25 mouse cellular contexts compared by ENCODE assay signal in the genomic region with DNA sequence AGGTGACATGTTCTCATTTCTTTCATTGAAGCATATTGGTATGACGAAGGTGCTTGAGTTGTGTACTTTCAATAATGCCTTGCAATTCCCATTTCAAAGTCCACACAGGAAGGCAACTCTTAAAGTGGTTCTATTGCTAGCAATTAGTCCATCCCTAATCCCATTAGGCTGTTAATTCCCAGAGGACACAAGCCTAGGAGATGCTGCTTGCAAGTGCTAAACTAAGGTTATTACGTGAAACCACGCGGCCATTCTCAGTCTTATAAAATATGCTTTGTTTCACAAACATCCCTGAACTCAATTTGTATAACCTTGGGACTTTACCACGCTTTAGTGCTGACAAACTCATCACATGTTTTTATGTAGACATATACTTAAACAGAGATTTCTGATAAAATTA. TPM values are rescaled to one million over a fixed set of nuclear protein-coding genes. Genes with fewer than 3 reads are reported as not detected.
DNase-seq lines count a peak whose midpoint lies in the region; ATAC-seq lines count a peak whose summit lies in the region.
"Had no signal": no experiment of that assay in that cellular context is flagged by ENCODE, and none has a peak within 500 bp of the region (broad histone marks: within the 10 kb centered on the region; RNA-seq: fewer than 3 reads in every experiment).

No protein-coding gene starts in this region.

- no peak overlapping the region for H3K4me3 ChIP-seq in hindbrain, embryonic 10.5 days
- H3K4me3 ChIP-seq in hindbrain, embryonic 16.5 days (ENCODE audit: low read length) = no peak overlapping the region
- H3K4me3 ChIP-seq in liver, embryonic 15.5 days (replicated peaks) = no peak overlapping the region
- H3K4me3 ChIP-seq: embryonic facial prominence, embryonic 15.5 days; forebrain, embryonic 15.5 days; heart, embryonic 13.5 days; hindbrain, embryonic 13.5 days; midbrain, embryonic 12.5 days; stomach, embryonic 15.5 days had no signal

- H3K9ac ChIP-seq in hindbrain, embryonic 16.5 days (ENCODE audit: low read depth, low read length) = no peak overlapping the region
- H3K9ac ChIP-seq in liver, embryonic 15.5 days = no peak overlapping the region
- H3K9ac ChIP-seq: embryonic facial prominence, embryonic 15.5 days; forebrain, embryonic 15.5 days; heart, embryonic 13.5 days; hindbrain, embryonic 13.5 days; midbrain, embryonic 12.5 days; stomach, embryonic 15.5 days had no signal

- H3K27me3 ChIP-seq in hindbrain, embryonic 10.5 days (ENCODE audit: insufficient read depth, poor library complexity, severe bottlenecking) = no peaks in the 10 kb centered on the region
- H3K27me3 ChIP-seq in hindbrain, embryonic 16.5 days (replicated peaks; ENCODE audit: control insufficient read depth, insufficient read depth, low read length) = no peaks in the 10 kb centered on the region
- H3K27me3 ChIP-seq in liver, embryonic 15.5 days = no peaks in the 10 kb centered on the region
- H3K27me3 ChIP-seq: CH12.LX; embryonic facial prominence, embryonic 15.5 days; forebrain, embryonic 15.5 days; heart, embryonic 13.5 days; hindbrain, embryonic 13.5 days; midbrain, embryonic 12.5 days; stomach, embryonic 15.5 days had no signal

- DNase-seq in hindbrain, embryonic 10.5 days (ENCODE audit: low spot score) = no peak
- DNase-seq in MN1 (ENCODE audit: low spot score) = peak; percentile 68
- peak; percentile 13 for DNase-seq in induced T-regulatory cell, adult 2 months (ENCODE audit: low read depth)
- no peak for DNase-seq in cerebellum, postnatal 10 days
- DNase-seq in spleen, adult 12 weeks (ENCODE audit: low spot score) = no peak
- DNase-seq: adrenal gland, adult 8-10 months; B cell, adult 2 months; cerebellum, adult 11-12 months; gastrocnemius, postnatal 10 days; heart, postnatal 14 days; kidney, adult 2 months; kidney, postnatal 10 days; layer of hippocampus, postnatal 36 days; thymus, postnatal 25 days had no signal

- H3K4me1 ChIP-seq in hindbrain, embryonic 10.5 days (replicated peaks) = peaks cover 31% of the 10 kb centered on the region
- H3K4me1 ChIP-seq in hindbrain, embryonic 16.5 days (ENCODE audit: control insufficient read depth, insufficient read depth, low read depth, low read length) = peaks cover 9% of the 10 kb centered on the region
- peaks cover 23% of the 10 kb centered on the region for H3K4me1 ChIP-seq in liver, embryonic 15.5 days (replicated peaks)
- H3K4me1 ChIP-seq: stomach, embryonic 15.5 days had no signal

- ATAC-seq in hindbrain, embryonic 16.5 days = no peak
- no peak for ATAC-seq in liver, embryonic 15.5 days (ENCODE audit: insufficient read depth)
- ATAC-seq: forebrain, embryonic 15.5 days; lung, postnatal 0 days had no signal

- 87% methylated on average over 5 of the region's 5 CpGs for WGBS in hindbrain, embryonic 10.5 days
- WGBS in hindbrain, embryonic 16.5 days = 86% methylated on average over 5 of the region's 5 CpGs
- 84% methylated on average over 5 of the region's 5 CpGs for WGBS in liver, embryonic 15.5 days (ENCODE audit: insufficient replicate concordance)

- H3K27ac ChIP-seq in hindbrain, embryonic 10.5 days = peak overlapping the region; percentile 97; the same call in 1 of the 2 replicates
- no peak overlapping the region for H3K27ac ChIP-seq in hindbrain, embryonic 16.5 days (ENCODE audit: low read depth, low read length)
- H3K27ac ChIP-seq in liver, embryonic 15.5 days (replicated peaks) = peak overlapping the region; percentile 48; the same call in 1 of the 2 replicates
- H3K27ac ChIP-seq: hindbrain, embryonic 13.5 days had no signal

- no peaks in the 10 kb centered on the region for H3K9me3 ChIP-seq in hindbrain, embryonic 10.5 days
- H3K9me3 ChIP-seq in hindbrain, embryonic 16.5 days (ENCODE audit: control insufficient read depth, low read length) = no peaks in the 10 kb centered on the region
- H3K9me3 ChIP-seq in liver, embryonic 15.5 days (replicated peaks) = no peaks in the 10 kb centered on the region
- H3K9me3 ChIP-seq: embryonic facial prominence, embryonic 15.5 days; forebrain, embryonic 15.5 days; G1E; heart, embryonic 13.5 days; hindbrain, embryonic 13.5 days; midbrain, embryonic 12.5 days; stomach, embryonic 15.5 days had no signal

- H3K36me3 ChIP-seq in hindbrain, embryonic 10.5 days = no peaks in the 10 kb centered on the region
- no peaks in the 10 kb centered on the region for H3K36me3 ChIP-seq in hindbrain, embryonic 16.5 days (ENCODE audit: control insufficient read depth, insufficient read depth, low read length)
- no peaks in the 10 kb centered on the region for H3K36me3 ChIP-seq in liver, embryonic 15.5 days (replicated peaks)
- H3K36me3 ChIP-seq: embryonic facial prominence, embryonic 15.5 days; forebrain, embryonic 15.5 days; G1E; heart, embryonic 13.5 days; hindbrain, embryonic 13.5 days; midbrain, embryonic 12.5 days; stomach, embryonic 15.5 days had no signal

- no peak overlapping the region for H3K4me2 ChIP-seq in hindbrain, embryonic 16.5 days (ENCODE audit: low read length)
- no peak overlapping the region for H3K4me2 ChIP-seq in liver, embryonic 15.5 days
- H3K4me2 ChIP-seq: embryonic facial prominence, embryonic 15.5 days; forebrain, embryonic 15.5 days; hindbrain, embryonic 13.5 days; midbrain, embryonic 12.5 days; stomach, embryonic 15.5 days had no signal

RNA-seq across cellular contexts. Expression of a gene that starts 1.5 kb away (rescaled TPM):
- 10.6 and 12.6 TPM in 2 replicates for polyA plus RNA-seq in hindbrain, embryonic 10.5 days (2016; fragmentation: Nextera tagmentation; extraction: Ambion mirVana)
- 8.6 and 10.8 TPM in 2 replicates for polyA plus RNA-seq in hindbrain, embryonic 16.5 days (2015; fragmentation: Nextera tagmentation; extraction: Ambion mirVana)
- polyA plus RNA-seq in liver, embryonic 15.5 days (2015; fragmentation: Nextera tagmentation; extraction: Ambion mirVana) = 81.0 and 85.5 TPM in 2 replicates

RNA-seq across cellular contexts. Expression of a gene that starts 8.3 kb away (rescaled TPM):
- polyA plus RNA-seq in hindbrain, embryonic 10.5 days (2016; fragmentation: Nextera tagmentation; extraction: Ambion mirVana) = 6.9 and 8.6 TPM in 2 replicates
- polyA plus RNA-seq in hindbrain, embryonic 16.5 days (2015; fragmentation: Nextera tagmentation; extraction: Ambion mirVana) = 0.70 and 1.2 TPM in 2 replicates
- 6.4 and 7.3 TPM in 2 replicates for polyA plus RNA-seq in liver, embryonic 15.5 days (2015; fragmentation: Nextera tagmentation; extraction: Ambion mirVana)

RNA-seq across cellular contexts. Expression of a gene that starts 9.4 kb away (rescaled TPM):
- 1.8 and 2.4 TPM in 2 replicates for polyA plus RNA-seq in hindbrain, embryonic 10.5 days (2016; fragmentation: Nextera tagmentation; extraction: Ambion mirVana)
- 0.49 and 0.66 TPM in 2 replicates for polyA plus RNA-seq in hindbrain, embryonic 16.5 days (2015; fragmentation: Nextera tagmentation; extraction: Ambion mirVana)
- 5.6 and 5.7 TPM in 2 replicates for polyA plus RNA-seq in liver, embryonic 15.5 days (2015; fragmentation: Nextera tagmentation; extraction: Ambion mirVana)

RNA-seq across cellular contexts. Expression of a gene that starts 13.8 kb away (rescaled TPM):
- polyA plus RNA-seq in hindbrain, embryonic 10.5 days (2016; fragmentation: Nextera tagmentation; extraction: Ambion mirVana) = 45.2 and 49.3 TPM in 2 replicates
- polyA plus RNA-seq in hindbrain, embryonic 16.5 days (2015; fragmentation: Nextera tagmentation; extraction: Ambion mirVana) = 3.7 and 6.8 TPM in 2 replicates
- 60.0 and 64.5 TPM in 2 replicates for polyA plus RNA-seq in liver, embryonic 15.5 days (2015; fragmentation: Nextera tagmentation; extraction: Ambion mirVana)

RNA-seq across cellular contexts. Expression of a gene that starts 15.0 kb away (rescaled TPM):
- polyA plus RNA-seq in hindbrain, embryonic 10.5 days (2016; fragmentation: Nextera tagmentation; extraction: Ambion mirVana) = 5.5 and 8.8 TPM in 2 replicates
- 1.7 and 2.7 TPM in 2 replicates for polyA plus RNA-seq in hindbrain, embryonic 16.5 days (2015; fragmentation: Nextera tagmentation; extraction: Ambion mirVana)
- 13.6 and 15.4 TPM in 2 replicates for polyA plus RNA-seq in liver, embryonic 15.5 days (2015; fragmentation: Nextera tagmentation; extraction: Ambion mirVana)

Comparison
In these comparisons a context has a peak if more than half of its experiments do, and no peak if none do; other contexts are left out.
1. DNase-seq: peak in MN1 (single experiment) and induced T-regulatory cell, adult 2 months (single experiment); none in hindbrain, embryonic 10.5 days (single experiment), cerebellum, postnatal 10 days (0 of 2) and spleen, adult 12 weeks (single experiment).